Mouse (Mus musculus): ENCODE measurements around the gene Npm1. TPM values are rescaled to one million over a fixed set of nuclear protein-coding genes. Genes with fewer than 3 reads are reported as not detected.

The Npm1 gene
- total RNA-seq, 1 experiment from 2014 or later, result 613 TPM

DNA sequence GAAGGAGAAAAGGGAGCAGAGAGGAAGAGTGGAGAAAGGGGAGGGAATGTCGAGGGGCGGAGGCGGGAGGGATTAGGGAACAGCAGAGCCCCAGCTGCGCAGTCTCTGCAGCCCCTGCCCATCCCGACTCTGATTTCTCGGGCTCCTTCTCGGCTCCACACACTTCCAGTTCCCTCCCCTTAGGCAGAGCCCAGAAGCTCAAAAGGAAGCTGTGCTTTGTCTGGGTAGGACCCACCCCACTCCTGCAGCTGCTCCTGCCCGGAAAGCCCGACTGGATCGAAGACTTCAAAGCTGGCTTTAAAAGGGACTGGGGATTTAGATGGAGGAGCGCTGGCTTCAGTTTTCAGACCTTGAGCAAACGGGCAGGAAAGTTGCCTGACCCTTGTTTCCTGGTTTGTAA, 30.7 kb upstream of the Npm1 start:
- ATAC-seq (ENCODE audit: extremely low read depth, insufficient number of reproducible peaks, low FRiP score, poor library complexity, severe bottlenecking), result no peak

DNA sequence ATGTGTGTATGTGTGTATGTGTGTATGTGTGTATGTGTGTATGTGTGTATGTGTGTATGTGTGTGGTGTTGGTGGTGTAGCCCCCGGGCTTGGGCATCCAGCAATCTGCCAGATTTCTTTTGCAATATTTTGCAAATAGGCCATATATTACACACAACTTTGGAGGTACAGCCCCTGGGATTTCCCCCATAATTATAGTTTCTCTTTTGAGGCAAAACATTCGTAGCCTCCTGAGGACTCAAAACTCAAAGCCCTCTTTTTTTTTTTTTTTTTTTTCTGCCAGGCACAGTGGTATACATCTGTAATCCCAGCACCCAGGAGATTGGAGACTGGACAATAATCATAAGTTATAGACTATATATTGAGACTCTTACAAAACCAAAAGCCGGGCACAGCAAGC, 18.8 kb upstream of the Npm1 start:
- no peak for ATAC-seq (ENCODE audit: extremely low read depth, insufficient number of reproducible peaks, low FRiP score, poor library complexity, severe bottlenecking)

DNA sequence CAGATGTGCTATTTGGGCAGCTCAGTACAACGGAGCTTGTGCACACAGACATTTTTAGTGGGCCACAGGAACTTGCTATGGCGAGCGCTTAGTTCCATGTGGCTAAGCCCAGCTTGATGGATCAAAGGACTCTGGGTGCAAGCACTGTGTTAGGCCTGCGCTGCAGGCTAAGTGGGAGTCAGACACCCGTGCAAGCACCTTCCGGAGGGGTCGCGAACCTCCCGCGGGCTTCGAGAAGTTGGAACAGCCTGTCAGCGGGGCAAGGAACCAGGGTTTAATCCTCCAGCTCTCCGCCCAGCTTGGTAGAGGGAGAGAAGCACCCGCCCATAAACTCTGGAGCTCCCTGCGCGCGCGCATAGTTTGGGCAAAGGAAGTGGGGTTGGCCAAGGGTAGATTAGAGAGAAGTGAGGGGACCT, 17.7 kb upstream of the Npm1 start:
- ATAC-seq (ENCODE audit: extremely low read depth, insufficient number of reproducible peaks, low FRiP score, poor library complexity, severe bottlenecking), result no peak

DNA sequence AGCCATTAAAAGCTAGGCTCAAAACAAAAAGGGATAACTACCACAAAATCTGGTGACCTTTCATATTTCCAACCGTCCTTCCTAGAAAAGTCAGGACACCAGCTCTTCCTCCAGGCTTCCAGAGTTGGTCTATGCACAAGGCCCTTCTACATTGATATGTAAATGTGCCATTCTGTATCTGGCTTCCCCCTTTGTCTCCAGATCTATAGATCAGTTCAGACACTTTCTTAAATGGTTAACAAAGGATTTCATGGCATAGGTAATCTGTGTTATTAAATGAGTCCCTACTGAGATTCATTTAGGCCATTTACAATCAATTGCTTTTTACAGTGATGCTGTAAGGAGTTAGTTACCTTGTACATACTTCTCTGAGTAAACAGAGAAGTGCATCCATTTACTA, 16.8 kb upstream of the Npm1 start:
- ATAC-seq (ENCODE audit: extremely low read depth, insufficient number of reproducible peaks, low FRiP score, poor library complexity, severe bottlenecking), result no peak

DNA sequence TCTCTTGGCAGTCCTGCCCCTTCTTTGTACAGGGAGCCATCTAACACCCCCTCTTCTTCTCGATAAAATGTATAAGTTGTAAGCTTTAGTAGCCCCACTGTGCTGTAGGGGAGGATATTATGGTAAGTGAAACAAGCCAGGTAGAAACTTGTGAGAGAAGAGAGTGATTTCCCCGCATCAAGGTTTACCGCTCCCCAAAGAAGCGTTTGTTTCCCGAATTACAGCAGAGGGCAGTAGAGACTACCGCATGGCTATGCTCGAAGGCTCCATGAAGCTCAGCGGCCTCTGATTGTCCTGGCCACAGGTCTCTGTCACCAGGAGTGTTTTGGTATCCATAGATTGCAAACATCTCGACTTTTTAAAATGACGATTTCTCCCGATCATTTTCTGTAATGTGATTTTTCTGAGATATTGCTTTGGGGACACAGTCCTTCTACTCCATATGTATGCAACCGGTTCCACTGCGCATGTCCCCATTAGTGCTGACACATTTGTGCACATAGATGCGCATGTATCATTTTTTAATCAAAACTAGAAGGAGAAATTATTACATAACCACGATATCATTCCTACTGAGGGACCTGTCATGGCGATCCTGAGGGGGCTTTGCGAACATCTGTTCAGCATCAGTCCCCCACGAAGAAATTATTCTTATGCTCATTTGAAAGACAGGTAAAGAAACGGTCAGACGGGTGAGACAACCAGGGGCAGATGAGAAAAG, 13.7 kb upstream of the Npm1 start:
- 0 out of 2 replicates have a peak, but pooled peaks have one; percentile 30 for ATAC-seq (ENCODE audit: extremely low read depth, insufficient number of reproducible peaks, low FRiP score, poor library complexity, severe bottlenecking)

DNA sequence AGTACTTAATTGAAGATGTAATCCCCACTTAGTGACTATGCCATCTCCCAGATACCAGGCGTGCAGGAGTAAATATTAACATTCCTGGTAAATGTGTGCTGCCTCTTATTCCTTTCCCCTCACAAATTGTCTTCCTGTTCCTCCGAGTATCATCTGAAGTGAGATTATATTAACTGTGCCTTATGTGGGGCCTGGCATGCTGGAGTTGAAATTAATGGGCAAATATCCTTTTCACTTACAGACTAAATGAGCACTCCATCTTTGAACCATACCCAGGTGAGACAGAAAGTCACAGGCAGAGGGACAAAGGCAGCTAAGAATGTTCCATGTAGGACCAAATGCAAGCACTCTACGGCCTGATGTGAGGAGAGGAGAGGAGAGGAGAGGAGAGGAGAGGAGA, 12.8 kb upstream of the Npm1 start:
- ATAC-seq (ENCODE audit: extremely low read depth, insufficient number of reproducible peaks, low FRiP score, poor library complexity, severe bottlenecking), result no peak

DNA sequence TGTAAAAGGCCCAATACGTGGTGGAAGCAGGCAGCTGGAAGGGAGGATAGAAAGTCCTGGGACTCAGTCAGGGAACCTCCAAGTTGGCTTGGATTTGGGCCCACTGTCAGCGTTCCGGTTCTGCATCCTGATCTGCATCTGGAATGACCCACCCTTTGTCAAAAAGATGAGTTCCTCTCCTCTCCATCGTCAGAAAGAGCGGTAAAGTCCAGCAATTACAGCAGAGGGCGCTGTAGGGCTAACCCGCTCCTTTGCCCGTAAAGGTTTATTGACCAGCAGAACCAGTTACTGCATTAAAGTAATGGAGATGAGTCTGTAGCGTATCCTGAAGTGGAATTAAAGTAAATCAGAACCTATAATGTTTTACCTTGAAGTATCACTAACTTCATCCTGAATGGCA, 7.5 kb upstream of the Npm1 start:
- ATAC-seq (ENCODE audit: extremely low read depth, insufficient number of reproducible peaks, low FRiP score, poor library complexity, severe bottlenecking), result 0 out of 2 replicates have a peak, but pooled peaks have one; percentile 48

DNA sequence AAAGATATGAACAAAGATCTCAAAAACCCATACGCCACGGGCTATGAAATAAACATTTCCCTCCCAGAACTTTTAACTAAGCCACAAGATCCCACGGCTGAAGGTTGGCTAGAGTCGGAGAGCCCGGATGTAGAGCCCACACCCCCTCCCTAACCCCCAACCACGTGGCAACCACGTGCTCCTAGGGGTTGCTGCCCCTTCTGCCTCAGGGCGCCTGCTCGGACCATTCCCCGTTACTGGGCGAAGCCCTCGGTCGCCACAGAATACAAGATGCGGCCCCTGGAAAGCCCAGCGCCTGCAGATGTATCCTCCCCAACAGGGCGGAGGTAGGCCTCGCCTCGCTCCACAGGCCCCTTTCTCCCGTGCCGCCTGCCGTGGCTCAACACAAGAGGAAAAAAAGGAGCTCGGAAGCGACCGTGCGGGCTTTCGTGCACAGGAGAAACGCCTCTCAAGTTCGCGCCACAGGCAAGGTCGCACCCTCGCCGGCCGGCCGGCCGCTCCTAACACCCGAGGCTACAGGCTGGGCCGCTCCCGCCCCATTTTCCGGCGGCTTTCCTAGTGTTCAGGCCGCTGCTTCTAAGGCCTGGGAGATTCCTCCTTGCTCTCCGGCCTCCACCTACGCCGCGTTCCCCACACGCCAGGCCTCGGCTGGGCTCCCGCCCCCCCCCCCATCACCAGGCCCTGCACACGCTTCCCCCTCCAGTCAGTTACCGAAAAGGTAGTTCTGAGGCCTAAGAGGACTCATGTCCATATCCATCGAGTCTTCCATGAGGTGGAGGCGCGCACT, 602 bp downstream of the Npm1 start:
- ATAC-seq (ENCODE audit: extremely low read depth, insufficient number of reproducible peaks, low FRiP score, poor library complexity, severe bottlenecking), result 0 out of 2 replicates have a peak, but pooled peaks have one; percentile 23

DNA sequence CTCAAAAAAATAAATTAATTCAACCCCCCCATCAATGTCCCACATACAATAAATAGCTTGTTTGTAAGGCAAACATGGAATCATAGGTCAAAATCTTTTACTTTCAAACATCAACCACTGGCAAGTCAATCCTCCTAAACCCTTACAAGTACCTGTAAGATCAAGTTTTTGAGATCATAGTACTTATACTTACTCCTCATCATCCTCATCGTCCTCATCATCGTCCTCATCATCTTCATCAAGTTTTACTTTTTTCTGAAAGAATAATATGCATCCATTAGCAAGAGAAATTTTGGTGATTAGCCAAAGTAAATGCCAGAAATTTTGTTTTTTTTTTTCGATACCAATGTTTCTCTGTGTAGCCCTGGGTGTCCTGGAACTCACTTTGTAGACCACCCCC, 3.3 kb downstream of the Npm1 start:
- no peak for ATAC-seq (ENCODE audit: extremely low read depth, insufficient number of reproducible peaks, low FRiP score, poor library complexity, severe bottlenecking)

DNA sequence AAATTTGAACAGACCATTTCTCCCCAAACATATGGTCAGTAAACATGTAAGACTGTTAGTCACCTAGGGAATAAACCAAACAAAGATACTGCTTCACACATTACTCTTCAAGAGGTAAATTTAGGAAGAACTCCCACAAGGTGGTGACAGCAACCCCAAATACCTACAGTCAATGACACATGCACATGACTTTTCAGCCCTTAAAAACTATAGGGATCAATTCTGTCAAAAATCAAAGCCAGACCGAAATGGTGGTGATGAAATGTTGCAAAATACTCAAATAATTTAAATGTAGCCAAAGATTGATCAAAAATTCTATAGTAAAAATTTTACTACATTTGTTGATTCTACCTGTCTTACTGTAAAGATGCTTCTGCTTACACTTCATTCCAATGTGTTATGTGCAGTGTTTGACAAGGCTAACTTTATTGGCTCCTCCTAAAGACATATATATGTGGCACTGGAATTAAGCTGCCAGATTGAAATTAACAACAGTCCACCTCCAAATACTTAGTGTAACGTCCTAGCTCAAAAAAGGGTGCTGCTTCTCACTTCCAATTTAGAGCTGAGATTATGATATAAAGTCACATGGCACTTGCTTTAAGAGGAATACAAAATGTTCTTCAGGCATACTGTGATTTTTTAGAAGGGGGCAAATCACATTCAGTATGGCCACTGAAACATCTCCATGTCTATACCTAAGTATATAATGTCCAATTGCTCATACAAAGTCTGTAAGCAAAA, 5.4 kb downstream of the Npm1 start:
- no peak for ATAC-seq (ENCODE audit: extremely low read depth, insufficient number of reproducible peaks, low FRiP score, poor library complexity, severe bottlenecking)

DNA sequence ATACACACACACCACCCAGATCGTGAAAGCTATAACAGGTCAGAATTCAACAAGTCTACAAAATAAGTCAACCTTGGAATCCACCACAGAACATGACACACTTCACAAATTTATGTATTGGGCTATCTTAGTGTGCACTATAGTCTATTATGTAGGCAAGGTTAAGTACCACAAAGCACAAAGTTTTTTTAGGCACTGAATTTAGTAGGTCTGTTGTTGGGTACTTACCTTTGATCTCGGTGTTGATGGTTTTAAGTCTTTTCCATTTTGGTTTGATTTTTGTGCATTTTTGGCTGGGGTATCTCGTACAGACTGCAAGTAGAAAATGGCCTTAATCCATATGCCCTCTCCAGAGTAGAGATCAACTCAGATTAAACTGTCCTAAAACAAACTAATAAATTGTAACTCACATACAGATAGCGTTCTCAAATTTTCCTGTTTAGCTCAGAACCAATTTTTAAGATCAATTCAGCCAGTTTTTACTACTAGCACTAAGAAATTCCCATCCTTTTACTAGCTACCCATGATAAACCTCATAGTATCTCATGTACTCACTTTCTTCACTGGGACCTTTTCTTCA, 6.5 kb downstream of the Npm1 start:
- ATAC-seq (ENCODE audit: extremely low read depth, insufficient number of reproducible peaks, low FRiP score, poor library complexity, severe bottlenecking), result no peak

DNA sequence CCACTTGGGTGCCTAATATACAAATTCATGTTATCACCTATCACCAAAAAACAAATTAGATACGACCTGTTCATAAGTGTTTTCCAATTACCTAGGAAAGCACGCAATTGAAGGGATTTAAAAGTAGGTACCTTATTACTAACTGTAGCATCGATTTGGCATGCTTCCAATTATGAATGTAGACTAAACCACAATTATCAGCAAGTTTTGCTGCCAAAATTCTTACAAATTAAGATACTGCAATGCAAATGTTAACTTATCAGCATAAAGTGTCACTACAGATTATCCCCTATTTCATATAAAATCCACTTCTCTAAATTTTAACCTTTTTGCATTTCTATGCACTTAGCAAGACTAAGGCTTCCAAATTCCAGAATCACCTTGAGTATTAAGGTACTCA, 8.5 kb downstream of the Npm1 start:
- ATAC-seq (ENCODE audit: extremely low read depth, insufficient number of reproducible peaks, low FRiP score, poor library complexity, severe bottlenecking), result no peak

DNA sequence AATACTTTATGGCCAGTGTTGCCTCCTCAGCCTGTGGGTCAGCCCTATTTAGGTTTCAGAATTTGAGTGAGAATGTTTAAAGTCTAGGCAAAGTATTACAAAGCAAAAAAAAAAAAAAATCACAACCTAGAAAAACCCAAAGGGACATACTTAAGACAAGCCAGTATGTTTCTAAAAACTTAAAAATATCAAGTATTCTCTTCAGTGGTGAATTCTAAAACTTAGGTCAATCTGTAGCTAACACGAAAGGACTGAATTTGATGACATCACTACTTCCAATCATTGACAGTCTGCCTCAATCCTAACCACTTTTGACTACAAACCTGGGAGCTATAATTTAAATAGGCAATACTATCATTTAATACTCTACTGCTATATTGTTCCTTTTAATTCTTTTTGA, 10.0 kb downstream of the Npm1 start:
- no peak for ATAC-seq (ENCODE audit: extremely low read depth, insufficient number of reproducible peaks, low FRiP score, poor library complexity, severe bottlenecking)

DNA sequence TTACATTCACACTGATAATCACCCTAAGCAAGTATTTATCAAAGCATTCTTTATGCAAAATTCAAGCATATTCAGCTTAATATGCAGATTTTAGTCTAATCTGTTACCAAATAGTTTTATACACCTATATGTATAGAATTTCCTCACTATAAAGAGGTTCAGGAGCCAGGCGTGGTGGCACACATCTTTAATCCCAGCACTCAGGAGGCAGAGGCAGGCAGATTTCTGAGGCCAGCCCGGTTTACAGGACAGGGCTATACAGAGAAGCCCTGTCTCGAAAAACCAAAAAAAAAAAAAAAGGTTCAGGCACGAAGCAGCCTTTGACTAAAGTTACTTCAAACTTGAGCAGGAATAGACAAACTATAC, 11.2 kb downstream of the Npm1 start:
- ATAC-seq (ENCODE audit: extremely low read depth, insufficient number of reproducible peaks, low FRiP score, poor library complexity, severe bottlenecking), result no peak

DNA sequence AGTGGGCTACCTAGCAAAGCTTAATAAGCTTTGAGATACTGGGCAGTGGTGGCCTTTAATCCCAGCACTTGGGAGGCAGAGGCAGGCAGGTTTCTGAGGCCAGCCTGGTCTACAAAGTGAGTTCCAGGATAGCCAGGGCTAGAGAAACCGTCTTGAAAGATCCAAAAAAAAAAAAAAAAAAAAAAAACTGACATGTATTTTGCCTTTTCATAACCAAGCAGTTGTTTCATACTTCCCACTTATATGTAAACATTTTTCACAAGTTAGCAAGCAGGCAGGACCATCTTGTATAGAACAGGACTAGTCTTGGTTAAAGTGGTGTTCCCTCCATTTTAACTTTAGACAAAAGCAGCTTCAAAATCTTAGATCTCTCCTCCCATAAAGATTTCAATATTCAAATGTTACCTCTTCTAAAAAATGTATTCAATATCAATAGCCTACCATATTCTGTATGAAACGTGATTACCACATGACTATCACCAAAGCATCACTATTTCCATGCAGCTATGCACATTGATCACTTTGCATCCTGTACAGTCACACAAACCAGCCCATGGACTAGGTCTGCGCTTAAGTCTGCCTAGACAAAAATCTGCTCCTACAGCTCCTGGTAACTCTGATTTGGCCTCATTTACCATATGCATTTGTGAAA, 11.8 kb downstream of the Npm1 start:
- no peak for ATAC-seq (ENCODE audit: extremely low read depth, insufficient number of reproducible peaks, low FRiP score, poor library complexity, severe bottlenecking)

DNA sequence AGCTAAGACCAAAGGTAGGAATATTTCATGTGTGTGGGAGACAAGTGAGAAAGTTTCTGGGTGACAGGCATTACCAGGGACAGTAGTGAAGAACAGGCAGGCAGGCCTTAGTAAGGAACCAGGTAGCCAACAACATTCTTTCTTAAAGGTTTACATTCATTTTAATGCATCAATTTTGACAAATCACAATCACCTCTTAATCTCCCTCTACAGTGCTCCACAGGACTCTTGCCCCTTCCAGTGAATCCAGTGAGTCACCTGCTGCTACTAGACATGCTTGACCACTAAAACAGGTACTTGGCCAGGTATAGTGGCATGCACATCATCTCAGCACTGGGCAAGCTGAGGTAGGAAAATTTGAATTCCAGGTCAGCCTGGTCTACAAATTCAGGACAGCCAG, 12.6 kb downstream of the Npm1 start:
- no peak for ATAC-seq (ENCODE audit: extremely low read depth, insufficient number of reproducible peaks, low FRiP score, poor library complexity, severe bottlenecking)

DNA sequence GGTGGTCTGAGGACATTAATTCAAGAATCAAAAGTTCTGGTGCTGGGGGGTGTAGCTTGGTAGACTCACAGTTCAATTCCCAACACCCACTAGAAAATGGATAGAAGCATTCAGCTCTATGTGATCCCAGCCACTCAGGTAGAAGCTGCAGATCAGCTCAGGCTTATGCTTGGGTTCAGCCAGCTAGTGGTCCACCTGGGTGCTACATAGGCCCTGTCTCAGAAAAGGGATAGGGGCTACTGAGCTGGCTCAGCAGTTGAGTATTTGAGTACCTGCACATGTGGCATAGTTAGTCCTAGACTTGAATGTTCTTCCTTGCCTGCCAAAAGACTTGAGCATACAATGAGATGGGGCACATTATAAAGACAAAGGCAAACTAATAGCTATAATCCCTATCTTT, 13.6 kb downstream of the Npm1 start:
- no peak for ATAC-seq (ENCODE audit: extremely low read depth, insufficient number of reproducible peaks, low FRiP score, poor library complexity, severe bottlenecking)

DNA sequence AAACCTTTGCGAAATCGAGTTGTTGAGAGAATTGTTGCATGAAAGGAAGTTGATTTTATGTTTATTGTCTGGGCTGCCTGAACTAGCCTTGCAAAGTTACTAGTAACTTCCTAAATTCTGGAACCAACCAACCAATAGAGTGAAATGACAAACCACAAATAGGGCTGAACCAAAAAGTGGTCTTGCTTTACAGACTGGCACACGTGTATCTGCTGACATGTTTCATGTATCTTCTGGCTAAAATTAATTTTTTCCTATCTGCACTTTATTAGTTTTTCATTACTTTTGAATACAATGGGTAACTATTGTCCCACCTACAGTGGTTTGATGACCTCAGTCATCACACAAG, 13.9 kb downstream of the Npm1 start:
- ATAC-seq (ENCODE audit: extremely low read depth, insufficient number of reproducible peaks, low FRiP score, poor library complexity, severe bottlenecking), result no peak
